Mouse (Mus musculus): ENCODE measurements around the gene Tmem175. TPM values are rescaled to one million over a fixed set of nuclear protein-coding genes. Genes with fewer than 3 reads are reported as not detected.

Gene Tmem175
- total and polyA plus RNA-seq, 3 experiments, result 20.3 to 25.4 (median 21.4) TPM

DNA sequence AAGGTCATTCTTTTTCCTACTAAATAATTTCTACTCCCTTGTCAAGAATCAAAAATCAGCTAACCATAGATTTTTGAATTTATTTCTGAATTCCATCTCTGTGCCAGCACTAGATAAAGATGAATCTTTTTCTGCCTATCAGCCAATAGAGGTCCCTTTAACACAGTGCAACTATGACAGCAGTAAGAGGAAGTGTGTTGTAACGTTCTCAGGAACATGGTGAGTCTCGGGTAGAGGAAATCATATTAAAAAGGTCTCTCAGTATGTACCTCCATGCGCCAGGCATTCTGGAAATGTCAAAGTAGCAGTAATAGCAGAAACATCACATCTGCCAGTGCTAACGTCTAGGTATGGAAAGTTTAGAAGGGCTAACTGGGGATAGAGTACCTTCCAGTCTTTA lies 6.6 kb downstream of the Tmem175 start:
- TF ChIP-seq SMC3 (IDR thresholded peaks at IDR 0.05; ENCODE audit: low read depth, low read length) (no peak), RCOR1 (conservative IDR thresholded peaks at IDR 0.05; ENCODE audit: low read depth, low read length) (no peak), HCFC1 (IDR thresholded peaks at IDR 0.05; ENCODE audit: low read depth, low read length) (no peak), ETS1 (conservative IDR thresholded peaks at IDR 0.05; ENCODE audit: low read depth, low read length) (no peak), JUND (conservative IDR thresholded peaks at IDR 0.05; ENCODE audit: low read depth, low read length) (no peak), CHD1 (IDR thresholded peaks at IDR 0.05; ENCODE audit: low read depth, low read length) (no peak), NELFE (IDR thresholded peaks at IDR 0.05; ENCODE audit: low read depth, low read length) (no peak), ZC3H11A (IDR thresholded peaks at IDR 0.05; ENCODE audit: low read depth, low read length) (no peak), E2F4 (IDR thresholded peaks at IDR 0.05; ENCODE audit: insufficient replicate concordance, low read depth, low read length) (no peak)
- dilution Hi-C loops (cut with MboI; ENCODE audit: extremely low pct_ligation_motif_present, extremely low pct_unique_long_range_greater_than_20kb, low sequenced_read_pairs), result no loop called here

DNA sequence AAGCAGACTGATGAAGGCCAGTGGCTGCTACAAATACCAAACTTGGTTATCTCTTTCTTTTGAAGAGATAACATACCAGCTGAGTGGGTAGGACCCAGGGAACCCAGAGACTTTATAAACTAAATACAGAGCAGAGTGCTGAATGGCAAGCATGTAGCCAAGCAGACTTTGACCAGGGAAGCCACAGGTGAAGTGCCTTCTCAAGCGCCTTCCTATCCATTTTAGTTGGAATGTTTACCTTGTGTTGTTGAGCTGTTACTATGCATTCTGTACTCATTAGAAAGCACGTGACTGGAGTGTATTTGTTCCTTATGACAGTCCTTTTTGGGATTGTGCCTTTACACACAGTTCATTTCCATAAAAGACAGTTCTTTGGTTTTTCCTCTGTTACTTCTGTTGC lies 14.1 kb downstream of the Tmem175 start:
- H3K36me3 ChIP-seq (replicated peaks in 1 of 2; ENCODE audit: control insufficient read depth in 1 of 2, insufficient read depth in 1 of 2, low read length in 1 of 2), result peaks cover 44 to 90% of the 10 kb centered on the region in 2 experiments
- dilution Hi-C loops (cut with MboI; ENCODE audit: extremely low pct_ligation_motif_present, extremely low pct_unique_long_range_greater_than_20kb, low sequenced_read_pairs), result no loop called here
- H3K27ac ChIP-seq (ENCODE audit: insufficient read depth, low read depth), result no peak overlapping the region
- no peaks in the 10 kb centered on the region for H3K79me2 ChIP-seq (replicated peaks; ENCODE audit: control insufficient read depth, extremely low read depth, insufficient read depth, poor library complexity, severe bottlenecking)
- in situ Hi-C loops (cut with MboI; ENCODE audit: low pct_ligation_motif_present, low pct_unique_long_range_greater_than_20kb, low sequenced_read_pairs), result no loop called here
- no peak for TF ChIP-seq POLR2AphosphoS2 (IDR thresholded peaks at IDR 0.05; ENCODE audit: low read depth, low read length)
- TF ChIP-seq JUN (IDR thresholded peaks at IDR 0.05; ENCODE audit: insufficient read depth, low read depth, low read length), result no peak
- no peak overlapping the region for H3K4me3 ChIP-seq (replicated peaks in 1 of 3; ENCODE audit: low read depth in 2 of 3, low read length in 2 of 3, poor library complexity in 1 of 3)
- H3K9ac ChIP-seq (ENCODE audit: insufficient read depth, low read depth), result no peak overlapping the region
- H3K4me1 ChIP-seq (ENCODE audit: control insufficient read depth in 1 of 2, insufficient read depth in 2 of 2), result peaks cover 3 to 8% of the 10 kb centered on the region in 2 experiments; a peak in 3 of 4 replicates
- H3K9me3 ChIP-seq (replicated peaks; ENCODE audit: low read length), result no peaks in the 10 kb centered on the region
- H3K27me3 ChIP-seq (replicated peaks), result no peaks in the 10 kb centered on the region
- no peak for DNase-seq (ENCODE audit: extremely low read depth)
- no peak overlapping the region for H3K4me2 ChIP-seq (ENCODE audit: insufficient read depth, low read depth, poor library complexity, severe bottlenecking)

More for the DNA sequence above, 6.6 kb downstream of the Tmem175 start:
- no peak overlapping the region for H3K4me2 ChIP-seq (ENCODE audit: insufficient read depth, low read depth, poor library complexity, severe bottlenecking)
- H3K36me3 ChIP-seq (replicated peaks in 1 of 2; ENCODE audit: control insufficient read depth in 1 of 2, insufficient read depth in 1 of 2, low read length in 1 of 2), result peaks cover 10 to 34% of the 10 kb centered on the region in 2 experiments
- no peak overlapping the region for H3K9ac ChIP-seq (ENCODE audit: insufficient read depth, low read depth)
- H3K27ac ChIP-seq (ENCODE audit: insufficient read depth, low read depth), result no peak overlapping the region
- H3K9me3 ChIP-seq (replicated peaks; ENCODE audit: low read length), result no peaks in the 10 kb centered on the region
- no peak overlapping the region for H3K4me3 ChIP-seq (replicated peaks in 1 of 3; ENCODE audit: low read depth in 2 of 3, low read length in 2 of 3, poor library complexity in 1 of 3)
- no peak for DNase-seq (ENCODE audit: extremely low read depth)
- H3K79me2 ChIP-seq (replicated peaks; ENCODE audit: control insufficient read depth, extremely low read depth, insufficient read depth, poor library complexity, severe bottlenecking), result 0 out of 2 replicates have a peak, but pooled peaks cover 2% of the 10 kb centered on the region
- no peaks in the 10 kb centered on the region for H3K27me3 ChIP-seq (replicated peaks)
- in situ Hi-C loops (cut with MboI; ENCODE audit: low pct_ligation_motif_present, low pct_unique_long_range_greater_than_20kb, low sequenced_read_pairs), result no loop called here
- peaks cover 3 to 10% of the 10 kb centered on the region in 2 experiments; a peak in 3 of 4 replicates for H3K4me1 ChIP-seq (ENCODE audit: control insufficient read depth in 1 of 2, insufficient read depth in 2 of 2)

GRCm38 (mm10) chr5:108645651-108646342 lies 16.2 kb downstream of the Tmem175 start:
- in situ Hi-C loops (cut with MboI; ENCODE audit: low pct_ligation_motif_present, low pct_unique_long_range_greater_than_20kb, low sequenced_read_pairs) (no loop called here), dilution Hi-C loops (cut with MboI; ENCODE audit: extremely low pct_ligation_motif_present, extremely low pct_unique_long_range_greater_than_20kb, low sequenced_read_pairs) (no loop called here)
- TF ChIP-seq TBP (conservative IDR thresholded peaks at IDR 0.05; ENCODE audit: low read depth, low read length) (no peak), JUND (conservative IDR thresholded peaks at IDR 0.05; ENCODE audit: low read depth, low read length) (no peak), IRF4 (IDR thresholded peaks at IDR 0.05; ENCODE audit: low read depth, low read length) (no peak), MAZ (IDR thresholded peaks at IDR 0.05; ENCODE audit: low read depth, low read length) (no peak), CHD2 (IDR thresholded peaks at IDR 0.05; ENCODE audit: low read length) (no peak), POLR2A (IDR thresholded peaks at IDR 0.05; ENCODE audit: low read depth, low read length) (no peak), ELF1 (IDR thresholded peaks at IDR 0.05; ENCODE audit: low read depth, low read length) (no peak), KAT2A (IDR thresholded peaks at IDR 0.05; ENCODE audit: insufficient replicate concordance, low read length) (no peak), BHLHE40 (IDR thresholded peaks at IDR 0.05; ENCODE audit: low read depth, low read length) (no peak), USF1 (IDR thresholded peaks at IDR 0.05; ENCODE audit: low read depth, low read length) (no peak), GABPA (IDR thresholded peaks at IDR 0.05; ENCODE audit: insufficient replicate concordance, low read depth, low read length) (no peak), CTCF (conservative IDR thresholded peaks at IDR 0.05 in 1 of 2, IDR thresholded peaks at IDR 0.05 in 1 of 2; ENCODE audit: low read depth in 2 of 2, low read length in 2 of 2) (no peak), RAD21 (IDR thresholded peaks at IDR 0.05; ENCODE audit: low read depth, low read length) (no peak; the same call in 1 of the 2 replicates), RCOR1 (conservative IDR thresholded peaks at IDR 0.05; ENCODE audit: low read depth, low read length) (no peak), MAFK (IDR thresholded peaks at IDR 0.05; ENCODE audit: insufficient replicate concordance, low read length) (no peak), TCF12 (IDR thresholded peaks at IDR 0.05; ENCODE audit: low read depth, low read length) (no peak)
- H3K36me3 ChIP-seq (replicated peaks in 1 of 2; ENCODE audit: control insufficient read depth in 1 of 2, insufficient read depth in 1 of 2, low read length in 1 of 2), result peaks cover 55 to 97% of the 10 kb centered on the region in 2 experiments
- H3K4me2 ChIP-seq (ENCODE audit: insufficient read depth, low read depth, poor library complexity, severe bottlenecking), result no peak overlapping the region
- H3K79me2 ChIP-seq (replicated peaks; ENCODE audit: control insufficient read depth, extremely low read depth, insufficient read depth, poor library complexity, severe bottlenecking), result no peaks in the 10 kb centered on the region
- no peaks in the 10 kb centered on the region for H3K9me3 ChIP-seq (replicated peaks; ENCODE audit: low read length)
- no peak for DNase-seq (ENCODE audit: extremely low read depth)
- H3K4me1 ChIP-seq (ENCODE audit: control insufficient read depth in 1 of 2, insufficient read depth in 2 of 2), result no peaks in the 10 kb centered on the region
- H3K27ac ChIP-seq (ENCODE audit: insufficient read depth, low read depth), result no peak overlapping the region
- no peak overlapping the region for H3K9ac ChIP-seq (ENCODE audit: insufficient read depth, low read depth)
- no peaks in the 10 kb centered on the region for H3K27me3 ChIP-seq (replicated peaks)
- H3K4me3 ChIP-seq (replicated peaks in 1 of 3; ENCODE audit: low read depth in 2 of 3, low read length in 2 of 3, poor library complexity in 1 of 3), result no peak overlapping the region

Measured in CH12.LX (cell line).